Mouse (Mus musculus): Measurements from ENCODE around the gene Gm12253. TPM values are rescaled to one million over a fixed set of nuclear protein-coding genes. Genes with fewer than 3 reads are reported as not detected.

Gm12253 gene
- not detected for total RNA-seq (2023)

DNA sequence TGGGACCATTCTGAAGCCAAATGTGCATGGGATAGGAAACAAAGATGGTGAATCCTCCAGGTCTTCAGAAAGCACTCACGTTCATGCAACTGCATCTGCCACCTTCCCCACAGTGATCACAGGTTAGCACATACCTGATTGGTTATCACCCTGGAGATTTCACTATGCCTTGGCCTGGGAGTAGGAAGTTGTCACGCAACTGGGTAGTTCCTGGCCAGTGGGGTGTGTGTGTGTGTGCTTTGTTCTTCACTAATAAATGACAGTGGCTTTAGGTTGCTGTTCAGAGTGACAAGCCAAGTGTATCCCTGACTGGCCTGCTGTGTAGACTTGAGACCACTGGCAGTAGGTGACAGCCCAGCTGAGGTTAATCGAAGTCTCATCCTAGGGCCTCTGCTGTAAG, at the start of gene Gm12253:
Gene Gm12253, plus strand, starts transcription at position 301 of the 400 bp plus-strand sequence.

DNA sequence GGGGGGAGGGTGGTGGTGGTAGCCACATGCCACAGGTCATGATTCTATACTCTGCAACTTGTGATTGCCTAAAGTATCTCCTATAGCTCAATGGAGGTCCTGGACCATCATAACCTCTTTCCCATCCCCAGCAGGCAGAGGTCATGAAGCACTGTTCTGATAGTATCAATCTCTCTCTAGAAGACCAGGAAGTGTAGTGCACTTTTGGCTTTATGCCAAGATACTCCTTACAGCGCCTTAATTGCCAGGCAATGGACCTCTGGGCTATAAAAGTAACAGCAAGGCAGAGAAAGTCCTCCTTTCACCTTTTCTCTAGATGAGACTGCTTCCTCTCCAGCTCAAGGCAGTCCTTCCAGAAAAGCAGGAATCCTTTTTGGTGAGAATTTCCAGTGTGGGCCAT, 11.5 kb upstream of the Gm12253 start, which contains the start of gene 1810065E05Rik:
Gene 1810065E05Rik, plus strand, starts transcription at position 297 of the 400 bp plus-strand sequence.

DNA sequence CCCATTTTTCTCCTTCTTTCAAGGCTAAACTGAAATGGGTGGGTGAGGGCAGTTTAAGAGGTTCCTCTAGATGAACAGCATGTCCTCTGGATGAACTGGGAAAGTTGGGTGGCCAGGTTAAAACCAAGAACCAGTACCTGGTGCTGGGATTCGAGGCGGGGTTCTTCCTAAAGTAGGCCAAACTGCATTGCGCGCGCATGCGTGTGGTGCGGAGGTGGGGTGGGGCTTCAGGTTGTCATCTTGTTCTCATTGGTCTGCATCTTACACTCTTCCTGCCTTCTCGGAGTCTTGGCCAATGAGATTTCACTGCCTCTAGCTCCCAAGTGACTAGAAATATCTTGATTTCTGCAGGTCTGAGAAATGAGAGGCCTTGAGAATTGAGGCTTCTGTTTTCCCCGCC, 20.4 kb downstream of the Gm12253 start, which contains the start of gene Lypd9:
Gene Lypd9, minus strand, starts transcription at position 165 of the 400 bp plus-strand sequence.

DNA sequence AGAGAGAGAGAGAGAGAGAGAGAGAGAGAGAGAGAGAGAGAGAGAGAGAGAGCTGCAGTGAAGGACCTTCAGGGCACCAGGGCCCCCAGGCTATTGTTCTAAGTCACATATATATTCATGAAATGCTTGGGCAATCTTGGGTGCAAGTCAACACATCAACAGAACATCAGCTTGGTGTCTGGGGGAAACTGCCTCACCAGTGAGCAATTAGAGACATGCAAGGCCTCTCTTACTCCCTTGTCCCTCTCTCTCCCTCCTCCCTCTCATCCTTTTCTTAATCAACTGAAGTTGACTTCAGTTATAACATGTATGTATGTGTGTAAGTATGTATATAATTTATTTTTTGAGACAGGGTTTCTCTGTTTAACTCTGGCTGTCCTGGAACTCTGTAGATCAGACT, 29.8 kb downstream of the Gm12253 start, which contains the start of gene Olfr30:
Gene Olfr30, minus strand, starts transcription at position 101 of the 400 bp plus-strand sequence.

Other genes starting within 250 kb of the Gm12253 start
- gene Igtp, start 233.0 kb upstream of the Gm12253 start, total RNA-seq (2023): 67.6 TPM
- gene Irgm2, start 232.9 kb upstream of the Gm12253 start, total RNA-seq (2023): 13.8 TPM
- gene 4930438A08Rik, start 157.8 kb upstream of the Gm12253 start, total RNA-seq (2023): not detected
- 30.7 TPM for gene Zfp692, start 125.5 kb upstream of the Gm12253 start, total RNA-seq (2023)
- 41.1 TPM for gene Zfp672, start 102.2 kb upstream of the Gm12253 start, total RNA-seq (2023)
- 24.1 TPM for gene Sh3bp5l, start 101.8 kb upstream of the Gm12253 start, total RNA-seq (2023)
- not detected for gene Lypd8, start 53.5 kb upstream of the Gm12253 start, total RNA-seq (2023)
- not detected for gene 1810065E05Rik, start 11.4 kb upstream of the Gm12253 start, total RNA-seq (2023)
- not detected for gene Lypd9, start 20.4 kb downstream of the Gm12253 start, total RNA-seq (2023)
- gene Olfr30, start 29.7 kb downstream of the Gm12253 start, total RNA-seq (2023): not detected
- not detected for gene Olfr332, start 60.0 kb downstream of the Gm12253 start, total RNA-seq (2023)
- not detected for gene Olfr331, start 70.0 kb downstream of the Gm12253 start, total RNA-seq (2023)
- gene Olfr330, start 102.3 kb downstream of the Gm12253 start, total RNA-seq (2023): not detected
- gene Olfr329-ps, start 113.9 kb downstream of the Gm12253 start, total RNA-seq (2023): not detected
- 0.56 TPM for gene Olfr328, start 123.1 kb downstream of the Gm12253 start, total RNA-seq (2023)
- gene Olfr224, start 138.0 kb downstream of the Gm12253 start, total RNA-seq (2023): not detected
- not detected for gene Olfr325, start 145.2 kb downstream of the Gm12253 start, total RNA-seq (2023)
- not detected for gene Olfr324, start 162.6 kb downstream of the Gm12253 start, total RNA-seq (2023)
- not detected for gene 2210407C18Rik, start 183.5 kb downstream of the Gm12253 start, total RNA-seq (2023)
- gene Olfr323, start 197.9 kb downstream of the Gm12253 start, total RNA-seq (2023): not detected
- 0.35 TPM for gene Trim58, start 207.9 kb downstream of the Gm12253 start, total RNA-seq (2023)
- gene Olfr322, start 226.2 kb downstream of the Gm12253 start, total RNA-seq (2023): not detected
- not detected for gene Olfr320, start 248.5 kb downstream of the Gm12253 start, total RNA-seq (2023)